Mouse (Mus musculus) left cerebral cortex, adult 2 months (tissue): ENCODE measurements around the gene Gm10271. TPM values are rescaled to one million over a fixed set of nuclear protein-coding genes. Genes with fewer than 3 reads are reported as not detected.

Experiments
- DNase-seq, 2 experiments: peaks; one replicate each; pipeline ENCODE4 v3.0.0; 2021 to 2022; ENCODE audit warnings: low spot score in 2 of 2, mixed read lengths in 1 of 2; ENCODE audit errors: extremely low spot score in 1 of 2
- H3K27ac ChIP-seq: fragments of 200-600 bp; 2 replicates; pipeline ENCODE4 v1.8.1; 2022
- H3K4me3 ChIP-seq: fragments of 200-600 bp; 2 replicates; pipeline ENCODE4 v1.8.1; 2022
- CTCF ChIP-seq: fragments of 200-600 bp; IDR thresholded peaks from 2 replicates; pipeline ENCODE4 v1.8.1; 2022; ENCODE audit warnings: antibody characterized with exemption, mild to moderate bottlenecking, moderate library complexity
- intact Hi-C: fragments of 180-260 bp; cut with DNase I; formaldehyde crosslinking; loops from one replicate; pipeline ENCODE4 v1.15.1; 2025
- long read RNA-seq, 2 experiments: library from polyadenylated mRNA; stranded (forward); transcript quantifications; one replicate each; pipeline ENCODE4 v2.0.0; 2021; ENCODE audit warnings: borderline mapping rate in 2 of 2
- total RNA-seq, 2 experiments: library from RNA; stranded (reverse); gene quantifications; 2 replicates each; pipeline ENCODE4 v1.2.3; 2021

The Gm10271 gene
- not detected for total RNA-seq
- long read RNA-seq, experiment 1: 0 reads
- long read RNA-seq, experiment 2: 0 reads

DNA sequence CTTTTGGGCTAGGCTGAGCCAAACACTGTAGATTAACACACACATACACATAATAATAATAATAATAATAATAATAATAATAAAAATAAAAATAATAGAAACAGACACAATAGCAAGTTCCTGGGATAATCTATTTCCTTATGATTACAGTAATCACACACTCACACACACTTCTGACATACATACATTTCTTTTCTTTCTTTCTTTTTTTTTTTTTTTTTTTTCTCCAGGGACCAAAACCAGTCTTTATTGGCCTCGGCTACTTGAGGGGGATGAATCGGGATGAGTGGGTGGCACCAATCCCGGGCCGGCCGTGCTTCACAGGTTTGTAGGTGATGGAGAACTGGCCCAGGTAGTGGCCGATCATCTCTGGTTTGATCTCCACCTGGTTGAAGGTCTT is at the start of gene Gm10271:
Gene Gm10271, minus strand, starts transcription at position 101 of the 400 bp plus-strand sequence.
- no peak within 1 kb of the TSS for H3K27ac ChIP-seq
- TF ChIP-seq CTCF: no peak
- no peak for DNase-seq
- intact Hi-C loops: no loop called here
- no peak within 1 kb of the TSS for H3K4me3 ChIP-seq

DNA sequence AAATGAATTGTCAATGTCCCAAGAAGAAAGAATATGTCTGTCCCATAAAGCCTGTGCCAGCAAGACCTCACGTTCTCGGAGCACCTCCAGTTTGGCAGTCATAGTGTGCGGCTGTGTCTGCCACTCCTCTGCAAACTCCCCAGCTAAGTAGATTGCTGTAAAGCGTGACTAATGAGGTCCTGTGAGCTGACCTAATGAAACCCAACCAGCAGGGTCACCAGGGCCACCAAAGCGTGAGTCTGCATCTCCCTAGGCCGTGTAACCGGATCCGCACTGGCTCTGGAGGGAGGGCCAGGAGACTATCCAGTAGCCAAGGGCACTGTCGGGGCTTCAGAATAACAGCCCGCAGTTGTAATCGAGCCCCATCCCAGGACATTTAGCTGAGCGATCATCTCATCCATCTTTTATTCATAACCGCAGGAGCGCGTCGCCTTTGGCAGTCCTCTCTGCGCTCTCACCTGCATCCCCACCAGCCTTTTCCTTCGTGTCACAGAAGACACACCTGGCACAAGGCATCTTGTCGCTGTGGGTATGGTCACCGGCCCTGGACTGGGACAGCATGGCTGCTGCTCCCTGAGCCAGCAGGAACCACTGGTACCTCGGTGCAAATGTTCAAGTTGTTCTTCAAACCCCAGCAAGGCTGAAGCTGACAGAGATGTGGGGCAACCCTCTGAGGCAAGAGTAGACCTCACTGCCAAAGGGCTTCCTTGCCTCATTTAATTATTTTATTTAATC is 48.8 kb upstream of the Gm10271 start:
- no peak for DNase-seq
- no peak overlapping the region for H3K4me3 ChIP-seq
- no peak overlapping the region for H3K27ac ChIP-seq
- no peak for TF ChIP-seq CTCF
- intact Hi-C loops: no loop called here

- H3K4me3 ChIP-seq: no peak overlapping the region
- no peak for TF ChIP-seq CTCF
Observed at GRCm38 (mm10) chr10:117018281-117018840, 46.0 kb upstream of the Gm10271 start.

GRCm38 (mm10) chr10:117014565-117014964 is 42.2 kb upstream of the Gm10271 start:
- TF ChIP-seq CTCF: no peak
- Histone ChIP-seq H3K4me3 (no peak overlapping the region), H3K27ac (peak overlapping the region; percentile 44; the same call in 1 of the 2 replicates)
- no peak for DNase-seq
- intact Hi-C loops: loop anchor here (5.0 kb wide), 1 partner anchor 57 kb away; no protein-coding TSS in a partner anchor

More at GRCm38 (mm10) chr10:117018281-117018840, 46.0 kb upstream of the Gm10271 start:
- intact Hi-C loops: no loop called here
- no peak for DNase-seq
- H3K27ac ChIP-seq: no peak overlapping the region

DNA sequence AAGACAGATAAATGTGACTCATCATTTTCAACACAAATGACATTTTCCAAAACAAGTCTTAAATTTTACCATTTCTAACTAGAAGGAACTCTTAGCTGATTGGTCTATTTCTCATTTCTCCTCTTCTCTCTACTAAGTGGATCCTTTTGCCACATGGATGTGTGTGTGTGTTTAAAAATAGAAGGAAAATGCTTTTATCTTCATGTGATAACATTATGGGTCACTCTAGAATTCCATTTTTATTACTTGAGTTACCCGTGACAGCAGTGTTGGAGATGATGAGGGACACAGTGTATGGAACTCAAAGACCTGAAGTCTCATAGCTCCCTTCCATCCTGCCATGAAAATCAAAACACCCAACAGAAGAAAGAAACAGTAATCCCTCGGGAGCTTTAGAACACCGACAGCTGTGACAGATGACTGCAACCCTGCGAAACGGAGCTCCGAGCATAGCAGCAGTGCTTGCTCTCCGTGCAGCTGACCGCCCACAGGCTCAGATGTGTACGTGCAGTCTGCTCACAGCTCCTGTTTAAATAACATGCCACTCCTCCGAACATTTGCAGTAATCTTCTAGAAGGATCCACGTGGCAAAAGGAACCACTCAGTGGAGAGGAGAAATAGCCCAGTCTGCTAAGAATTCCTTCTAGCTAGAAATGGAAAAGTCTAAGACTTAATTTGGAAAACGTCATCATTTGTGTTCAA is 41.4 kb upstream of the Gm10271 start:
- intact Hi-C loops: loop anchor here (5.0 kb wide), 1 partner anchor 57 kb away; no protein-coding TSS in a partner anchor
- H3K27ac ChIP-seq: peak overlapping the region; percentile 44
- TF ChIP-seq CTCF: no peak; the same call in 1 of the 2 replicates
- DNase-seq: peak; percentile 31 to 32
- H3K4me3 ChIP-seq: no peak overlapping the region

DNA sequence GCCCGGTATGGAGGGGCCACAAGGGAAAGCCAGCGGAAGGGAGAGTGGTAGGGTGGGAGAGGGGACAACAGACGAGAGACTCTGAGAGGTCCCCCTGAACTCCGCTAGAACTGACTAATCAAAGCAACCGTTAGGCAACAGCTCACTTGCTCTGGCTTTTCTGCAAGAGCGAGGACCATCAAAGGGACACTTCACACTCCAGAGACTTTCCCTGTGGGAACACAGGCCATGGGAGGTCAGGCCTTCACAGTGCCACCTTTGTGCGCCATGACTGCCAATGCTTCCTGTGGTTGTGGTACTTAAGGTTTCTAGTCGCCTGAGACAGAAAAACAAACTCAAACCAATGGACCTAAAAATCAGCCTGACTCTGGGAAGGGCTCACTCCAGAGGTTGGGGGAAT is 38.6 kb upstream of the Gm10271 start:
- DNase-seq: no peak
- Histone ChIP-seq H3K27ac (no peak overlapping the region), H3K4me3 (no peak overlapping the region)
- TF ChIP-seq CTCF: no peak
- intact Hi-C loops: loop anchor here (5.0 kb wide), 1 partner anchor 54 kb away; no protein-coding TSS in a partner anchor

GRCm38 (mm10) chr10:117009691-117010090 is 37.3 kb upstream of the Gm10271 start:
- no peak for TF ChIP-seq CTCF
- no peak overlapping the region for H3K27ac ChIP-seq
- DNase-seq: no peak
- H3K4me3 ChIP-seq: no peak overlapping the region
- intact Hi-C loops: loop anchor here (5.0 kb wide), 1 partner anchor 52 kb away; no protein-coding TSS in a partner anchor

GRCm38 (mm10) chr10:117005707-117006464 is 33.5 kb upstream of the Gm10271 start:
- Histone ChIP-seq H3K4me3 (no peak overlapping the region), H3K27ac (no peak overlapping the region)
- intact Hi-C loops: no loop called here
- no peak for TF ChIP-seq CTCF
- no peak for DNase-seq

DNA sequence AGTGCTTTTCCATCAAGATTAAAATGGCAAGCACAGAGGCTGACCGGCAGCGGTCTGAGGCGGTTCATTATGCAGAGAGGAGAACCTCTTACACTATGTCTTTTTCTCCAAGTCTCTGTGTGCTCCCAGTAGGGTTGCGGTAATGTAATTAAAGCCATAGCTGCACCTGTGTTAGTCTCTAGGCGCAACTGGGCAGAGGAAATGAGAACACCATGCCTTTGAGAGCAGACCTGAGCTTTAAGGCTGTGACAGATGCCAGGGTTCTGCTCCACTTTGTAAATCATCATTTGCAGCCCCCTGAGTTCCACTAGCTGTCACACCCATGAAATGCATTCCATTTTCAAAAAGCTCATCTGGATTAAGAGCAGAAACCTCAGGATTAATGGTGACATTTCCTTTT is 32.3 kb upstream of the Gm10271 start:
- DNase-seq: no peak
- intact Hi-C loops: no loop called here
- no peak overlapping the region for H3K27ac ChIP-seq
- H3K4me3 ChIP-seq: no peak overlapping the region
- TF ChIP-seq CTCF: no peak

GRCm38 (mm10) chr10:117000975-117001374 is 28.6 kb upstream of the Gm10271 start:
- intact Hi-C loops: no loop called here
- no peak for TF ChIP-seq CTCF
- no peak for DNase-seq

DNA sequence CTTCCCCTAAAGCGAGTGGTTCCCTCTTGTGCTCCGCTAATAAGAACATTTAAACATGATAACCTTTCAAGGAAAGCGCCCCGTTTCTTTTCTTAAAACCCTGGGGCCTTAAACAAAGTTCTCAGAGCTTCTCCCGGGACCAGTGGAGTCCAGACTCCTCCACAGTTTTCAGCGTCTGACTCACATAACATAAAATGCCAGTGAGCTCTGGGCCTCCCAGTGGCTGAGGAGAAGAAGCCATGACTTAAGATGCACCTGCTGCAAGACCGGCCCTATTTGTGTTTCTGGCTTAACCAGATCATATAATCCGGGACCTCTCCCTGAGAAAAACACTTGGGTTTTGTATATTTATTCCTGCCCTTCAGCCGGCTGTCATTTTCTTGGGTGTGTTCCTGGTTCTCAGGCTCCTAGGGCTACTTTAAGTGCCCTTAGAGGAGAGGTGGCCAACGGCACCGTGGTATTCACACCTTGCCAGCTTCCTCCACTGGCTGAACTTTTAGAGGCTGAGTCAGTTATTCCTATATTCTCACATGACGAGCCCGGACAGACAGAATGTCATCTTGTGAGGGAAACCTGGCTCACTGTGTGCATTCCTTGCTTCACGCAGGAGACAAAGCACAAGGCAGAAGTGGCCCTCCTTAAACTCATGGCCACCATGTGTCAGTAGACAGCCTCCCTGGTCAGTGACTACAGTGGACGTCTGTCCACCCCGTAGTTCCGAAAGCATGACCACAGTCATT is 26.5 kb upstream of the Gm10271 start:
- Histone ChIP-seq H3K4me3 (no peak overlapping the region), H3K27ac (no peak overlapping the region)
- DNase-seq: no peak
- intact Hi-C loops: no loop called here
- TF ChIP-seq CTCF: no peak

More at GRCm38 (mm10) chr10:117000975-117001374, 28.6 kb upstream of the Gm10271 start:
- Histone ChIP-seq H3K27ac (no peak overlapping the region), H3K4me3 (no peak overlapping the region)
